Mouse (Mus musculus): ENCODE measurements around the gene Zfp646.
"Not testable (repeated sequence)": the region's sequence is repeated elsewhere in the genome, so short reads cannot be mapped to it uniquely, and the experiment has no call there.

The Zfp646 gene

DNA sequence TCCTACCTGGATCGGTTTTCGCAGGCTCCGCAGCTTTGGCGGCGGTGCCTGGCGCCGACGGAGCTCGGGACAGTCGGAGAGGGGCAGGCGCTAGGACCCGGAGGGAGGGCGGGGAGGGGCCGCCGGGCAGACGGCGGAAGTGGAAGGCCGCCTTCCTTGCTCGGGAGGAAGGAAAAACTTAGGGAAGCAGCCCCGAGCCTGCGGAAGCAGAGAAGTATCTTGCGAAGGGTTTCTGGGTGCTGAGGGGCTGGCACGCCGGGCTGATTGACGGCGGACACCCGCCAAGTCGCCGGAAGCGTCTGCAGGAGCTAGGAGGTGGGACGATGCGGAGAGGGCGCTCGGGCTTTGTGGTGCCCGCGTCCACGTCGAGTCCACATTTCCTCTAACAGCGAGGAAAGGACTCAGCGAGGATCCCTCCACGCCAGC is at the start of gene Zfp646:
TSS of gene Zfp646 (plus strand) at position 181 of the 426 bp plus-strand sequence.
- in situ Hi-C loops (cut with MseI, MboI): no loop called here

DNA sequence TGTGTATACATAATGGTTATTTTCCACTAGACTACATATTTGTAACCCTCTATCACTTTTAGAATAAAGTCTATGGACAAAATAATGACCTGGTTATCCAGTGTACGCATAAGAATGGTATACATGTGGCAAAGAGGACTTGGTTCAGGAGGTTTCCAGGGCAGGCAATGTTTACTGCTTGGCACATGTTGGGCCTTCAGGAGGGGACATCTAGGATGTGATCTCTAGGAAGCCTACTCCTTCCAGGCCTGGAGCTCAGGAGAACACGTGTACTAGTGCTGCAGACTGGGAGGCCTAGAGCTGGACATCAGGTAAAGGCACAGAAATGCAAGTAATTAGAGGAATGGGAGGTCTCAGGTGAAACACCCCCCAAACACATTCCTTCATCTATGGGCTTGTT is 40.5 kb upstream of the Zfp646 start:
- in situ Hi-C loops (cut with MseI, MboI): no loop called here

- in situ Hi-C loops (cut with MseI, MboI): no loop called here
Observed at GRCm38 (mm10) chr7:127837473-127837872, 38.5 kb upstream of the Zfp646 start.

DNA sequence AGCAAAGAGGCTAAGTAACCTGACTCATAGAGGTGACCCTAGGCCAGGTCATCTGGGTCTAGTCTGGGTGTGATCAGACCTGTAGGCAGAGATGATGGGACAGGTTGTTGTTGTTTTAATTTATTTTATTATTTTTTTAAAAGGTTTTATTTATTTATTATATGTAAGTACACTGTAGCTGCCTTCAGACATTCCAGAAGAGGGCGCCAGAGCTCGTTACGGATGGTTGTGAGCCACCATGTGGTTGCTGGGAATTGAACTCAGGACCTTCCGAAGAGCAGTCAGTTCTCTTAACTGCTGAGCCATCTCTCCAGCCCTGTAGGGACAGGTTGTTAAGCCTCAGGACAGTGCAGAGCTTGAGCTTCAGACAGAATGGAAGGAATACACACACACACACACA is 38.1 kb upstream of the Zfp646 start:
- in situ Hi-C loops (cut with MseI, MboI): not testable (repeated sequence)

GRCm38 (mm10) chr7:127840031-127840430 is 36.0 kb upstream of the Zfp646 start:
- in situ Hi-C loops (cut with MseI, MboI): not testable (repeated sequence)

DNA sequence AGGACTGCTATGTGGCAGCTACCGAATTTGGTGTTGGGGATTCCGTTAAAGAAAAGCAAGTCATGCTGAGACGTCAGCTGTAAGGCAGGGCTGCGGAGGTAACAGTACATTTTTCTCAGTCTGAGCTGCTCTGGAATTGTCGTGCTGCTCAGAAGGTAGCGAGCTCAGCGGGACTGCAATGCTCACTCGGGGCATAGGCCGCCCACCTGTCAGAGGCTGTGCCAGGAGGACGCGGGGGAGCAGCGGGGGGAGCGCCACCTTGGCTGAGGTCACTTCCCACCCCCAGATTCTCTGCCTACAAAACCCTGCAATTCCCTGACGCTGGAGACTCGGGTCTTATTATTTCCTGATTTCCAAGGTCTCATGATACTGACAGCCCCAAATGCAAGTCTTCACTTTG is 35.1 kb upstream of the Zfp646 start:
- in situ Hi-C loops (cut with MseI, MboI): no loop called here

- in situ Hi-C loops (cut with MseI, MboI): no loop called here
Observed at GRCm38 (mm10) chr7:127841340-127842000, 34.6 kb upstream of the Zfp646 start.

DNA sequence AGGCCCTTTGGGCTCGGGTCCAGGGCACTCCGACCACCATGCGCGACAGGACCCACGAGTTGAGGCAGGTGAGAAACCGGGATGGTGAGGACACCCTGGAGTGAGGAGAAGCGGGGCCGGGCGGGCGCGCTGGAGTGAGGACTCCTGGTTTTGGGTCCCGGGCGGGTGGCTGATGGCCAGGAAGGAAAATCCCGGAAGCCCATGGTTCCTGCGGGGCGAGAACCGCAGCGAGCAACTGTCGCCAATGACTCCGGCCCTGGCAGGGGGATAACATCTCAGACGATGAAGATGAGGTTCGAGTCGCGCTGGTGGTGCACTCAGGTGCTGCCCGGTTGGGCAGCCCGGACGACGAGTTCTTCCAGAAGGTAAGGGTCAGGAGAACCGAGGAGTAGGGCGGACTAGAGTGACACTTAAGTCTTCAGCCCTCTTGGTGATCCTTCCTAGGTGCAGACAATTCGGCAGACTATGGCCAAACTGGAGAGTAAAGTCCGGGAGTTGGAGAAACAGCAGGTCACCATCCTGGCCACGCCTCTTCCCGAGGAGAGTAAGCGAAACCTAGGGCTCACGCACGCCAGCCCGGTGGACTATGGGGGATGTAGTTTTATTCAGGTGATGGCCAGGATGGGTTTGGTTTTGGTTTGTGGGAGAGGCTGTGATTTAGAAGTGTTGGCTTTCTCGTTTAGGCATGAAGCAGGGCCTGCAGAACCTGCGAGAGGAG is 33.9 kb upstream of the Zfp646 start:
- in situ Hi-C loops (cut with MseI, MboI): no loop called here

GRCm38 (mm10) chr7:127849973-127850875 is 25.8 kb upstream of the Zfp646 start:
- in situ Hi-C loops (cut with MseI, MboI): no loop called here

GRCm38 (mm10) chr7:127850906-127851305 is 25.1 kb upstream of the Zfp646 start:
- in situ Hi-C loops (cut with MseI, MboI): no loop called here

DNA sequence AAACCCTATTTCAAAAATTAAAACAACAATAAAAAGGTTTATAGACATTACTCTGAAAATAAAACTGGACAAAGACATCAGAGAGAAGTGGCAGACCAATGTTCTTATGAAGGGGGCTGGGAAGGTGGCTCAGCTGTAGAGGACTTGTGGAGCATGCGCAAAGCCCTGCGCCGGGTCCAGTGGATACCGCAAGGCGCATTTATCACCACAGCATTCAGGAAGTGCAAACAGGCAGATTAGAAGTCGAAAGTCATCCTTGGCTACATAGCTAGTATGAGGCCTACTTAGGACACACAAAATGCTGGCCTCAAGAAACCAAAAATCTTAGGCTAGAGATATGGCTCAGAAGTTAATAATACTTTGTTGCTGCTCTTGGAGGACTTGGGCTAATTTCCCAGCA is 17.8 kb upstream of the Zfp646 start:
- in situ Hi-C loops (cut with MseI, MboI): no loop called here

DNA sequence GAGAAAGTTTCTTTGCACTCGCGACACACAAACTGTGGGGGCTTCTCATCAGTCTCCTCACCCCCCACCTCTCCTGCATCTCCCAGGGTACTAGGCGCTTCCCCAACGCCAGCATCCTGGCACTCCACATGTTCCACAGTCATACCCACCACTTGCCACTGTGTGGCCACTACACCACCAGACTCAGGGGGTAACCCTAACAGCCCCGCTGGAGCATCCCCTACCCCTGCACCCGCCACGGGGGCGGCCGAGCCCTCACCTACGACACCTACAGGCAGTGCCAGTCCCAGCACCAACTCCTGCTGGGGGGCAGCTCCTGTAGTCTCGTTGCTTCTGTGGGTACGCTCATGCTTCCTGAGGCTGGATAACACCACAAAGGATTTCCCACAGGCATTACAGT is 9.6 kb upstream of the Zfp646 start:
- in situ Hi-C loops (cut with MseI, MboI): no loop called here

- in situ Hi-C loops (cut with MseI, MboI): no loop called here
Observed at GRCm38 (mm10) chr7:127867641-127868040, 8.4 kb upstream of the Zfp646 start.

- in situ Hi-C loops (cut with MseI, MboI): no loop called here
Observed at GRCm38 (mm10) chr7:127869149-127869810, 6.7 kb upstream of the Zfp646 start.

GRCm38 (mm10) chr7:127870136-127870821 is 5.7 kb upstream of the Zfp646 start:
- in situ Hi-C loops (cut with MseI, MboI): no loop called here

- in situ Hi-C loops (cut with MseI, MboI): no loop called here
Observed at GRCm38 (mm10) chr7:127874812-127875626, 1.0 kb upstream of the Zfp646 start.

DNA sequence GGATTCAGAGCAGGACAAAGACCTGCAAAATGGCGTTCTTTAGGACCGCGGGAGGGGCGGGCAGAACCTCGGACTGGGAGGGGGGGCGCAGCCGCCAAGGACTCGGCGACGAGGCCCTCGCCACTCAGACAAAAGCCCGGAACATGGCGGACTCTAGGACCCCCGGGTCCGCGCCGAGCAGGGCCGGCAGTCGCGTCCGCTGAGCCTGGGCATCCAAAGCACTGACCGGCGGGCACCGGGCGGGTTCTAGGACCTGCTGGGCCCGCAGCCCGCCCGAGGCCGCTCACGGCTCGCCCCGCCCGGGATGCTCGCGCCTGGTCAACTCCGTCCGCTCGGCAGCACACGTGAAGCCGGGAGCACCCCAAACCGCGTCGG is 407 bp upstream of the Zfp646 start:
- in situ Hi-C loops (cut with MseI, MboI): no loop called here

DNA sequence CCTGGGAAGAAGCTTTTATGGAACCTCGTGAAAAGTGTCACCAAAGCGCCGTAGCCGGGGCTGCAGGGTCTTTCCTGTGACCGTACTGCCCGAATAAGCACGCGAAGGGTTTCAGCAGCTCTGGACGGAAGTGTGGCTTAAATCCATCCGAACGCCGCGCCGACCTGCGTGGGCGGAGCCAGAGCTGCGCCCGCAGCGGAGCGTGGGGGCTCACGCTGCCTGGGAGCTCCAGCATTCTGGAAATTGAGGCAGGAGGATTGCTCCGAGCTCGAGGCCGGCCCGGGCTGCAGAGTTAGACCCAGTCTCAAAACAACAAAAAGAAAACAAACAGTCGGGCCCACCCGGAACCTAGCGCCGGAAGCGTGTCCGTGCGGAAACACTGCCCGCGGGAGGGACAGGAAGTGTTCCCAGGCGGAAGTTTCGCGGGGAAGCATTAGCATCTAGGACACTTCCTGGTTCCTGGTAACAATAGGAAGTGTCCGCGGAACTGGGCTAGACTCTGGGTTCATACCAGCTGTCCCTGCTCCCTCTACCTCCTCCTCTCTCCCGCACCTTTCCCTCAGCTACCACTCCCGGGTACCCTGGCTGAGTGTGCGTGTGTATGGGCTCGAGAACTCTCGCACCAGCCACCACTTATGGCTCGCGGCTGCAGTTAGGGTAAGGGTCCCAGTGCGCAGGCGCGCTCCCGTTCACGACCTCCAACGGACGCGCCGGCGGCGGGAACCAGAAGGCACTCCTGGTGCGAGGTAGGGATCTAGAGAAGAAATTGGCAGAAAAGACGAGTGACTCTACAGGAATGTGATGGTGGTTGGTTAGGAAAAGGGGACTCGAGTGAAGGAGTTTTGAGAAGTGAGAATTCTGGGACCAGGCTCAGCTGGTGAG is 687 bp downstream of the Zfp646 start, which contains the start of gene Zfp668:
TSS of gene Zfp668 (minus strand) at position 362 of the 882 bp plus-strand sequence.
- in situ Hi-C loops (cut with MseI, MboI): no loop called here

DNA sequence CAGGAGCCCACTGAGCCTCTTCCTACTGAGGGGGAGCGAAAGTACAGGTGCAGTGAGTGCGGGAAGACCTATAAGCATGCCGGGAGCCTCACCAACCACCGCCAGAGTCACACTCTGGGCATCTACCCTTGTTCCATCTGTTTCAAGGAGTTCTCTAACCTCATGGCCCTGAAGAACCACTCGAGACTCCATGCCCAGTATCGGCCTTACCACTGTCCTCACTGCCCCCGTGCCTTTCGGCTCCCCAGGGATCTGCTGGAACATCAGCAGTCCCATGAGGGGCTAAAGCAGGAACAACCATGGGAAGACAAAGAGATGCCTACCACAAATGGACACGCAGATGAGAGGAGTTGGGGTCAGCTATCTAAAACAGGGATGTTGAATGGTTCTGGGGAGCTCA is 3.3 kb downstream of the Zfp646 start:
- in situ Hi-C loops (cut with MseI, MboI): no loop called here

Data from mouse trophoblast stem cell (cell line).